Comparison of ENCODE assay signal across 29 mouse cellular contexts in genomic region chr6:41256424-41256823, GRCm38 (mm10). TPM values are rescaled to one million over a fixed set of nuclear protein-coding genes. Genes with fewer than 3 reads are reported as not detected.
"Had no signal": no experiment of that assay in that cellular context is flagged by ENCODE, and none has a peak within 500 bp of the region (broad histone marks: within the 10 kb centered on the region; RNA-seq: fewer than 3 reads in every experiment).

No protein-coding gene starts in this region.

- DNase-seq: gastrocnemius, postnatal 14 days; gastrocnemius, postnatal 36 days; heart, adult 11 months; heart, adult 2 months; heart, postnatal 14 days; heart, postnatal 36 days; kidney, adult 11 months; kidney, adult 2 months; kidney, postnatal 10 days; kidney, postnatal 25 days; kidney, postnatal 4 days; liver; liver, embryonic 13.5 days had no signal

- ATAC-seq: hindbrain, postnatal 0 days; intestine, embryonic 16.5 days had no signal

RNA-seq across cellular contexts. Expression of gene Try4, which starts 45.6 kb away (rescaled TPM):
- polyA plus RNA-seq: heart, embryonic 11.5 days; heart, embryonic 13.5 days; heart, embryonic 15.5 days; heart, postnatal 0 days; hindbrain, embryonic 11.5 days; hindbrain, embryonic 13.5 days; hindbrain, embryonic 15.5 days; hindbrain, postnatal 0 days; kidney, embryonic 14.5 days; kidney, embryonic 16.5 days; limb, embryonic 10.5 days; limb, embryonic 12.5 days; limb, embryonic 14.5 days; liver, embryonic 11.5 days; liver, embryonic 13.5 days; liver, embryonic 15.5 days had no signal
